Mouse (Mus musculus): ENCODE results near the gene Fosl1.
"Not testable (repeated sequence)": the region's sequence is repeated elsewhere in the genome, so short reads cannot be mapped to it uniquely, and the experiment has no call there.

Gene Fosl1

DNA sequence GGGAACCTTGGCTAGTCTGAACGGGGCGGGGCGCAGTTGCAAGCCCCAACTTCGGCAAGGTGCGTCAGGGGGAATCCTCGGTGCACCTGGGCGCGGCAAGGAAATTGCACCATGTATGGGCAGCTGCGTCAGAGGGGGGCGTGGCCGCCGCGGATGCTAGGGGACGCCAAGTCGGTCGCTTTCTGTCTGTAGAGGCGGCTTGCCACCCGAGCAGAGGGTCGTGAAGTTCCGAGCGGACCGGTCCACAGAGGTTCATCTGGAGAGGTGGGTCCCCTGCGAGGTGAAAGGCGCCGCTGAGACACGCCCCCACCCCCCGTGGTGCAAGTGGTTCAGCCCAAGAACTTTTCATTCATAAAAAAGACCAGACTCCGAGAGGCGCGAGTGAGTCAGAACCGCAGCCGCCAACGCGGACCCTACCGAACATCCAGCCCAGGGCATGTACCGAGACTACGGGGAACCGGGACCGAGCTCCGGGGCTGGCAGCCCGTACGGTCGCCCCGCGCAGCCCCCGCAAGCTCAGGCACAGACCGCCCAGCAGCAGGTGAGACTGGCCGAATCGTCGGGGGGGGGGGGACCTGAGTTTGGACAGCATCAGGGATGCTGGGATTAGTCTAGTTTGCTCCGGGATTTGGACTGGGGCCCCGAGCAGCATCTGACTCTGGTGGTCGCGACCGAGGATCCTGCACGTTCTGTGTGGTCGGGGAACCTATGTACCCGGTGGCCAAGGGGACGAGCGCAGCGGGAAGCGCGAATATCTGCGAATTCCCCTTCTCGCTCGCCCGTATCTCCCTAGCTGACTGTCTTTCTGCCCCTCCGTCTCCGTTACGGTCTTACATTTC lies at the start of gene Fosl1:
Gene Fosl1 (plus strand): TSS at position 33 of the 839 bp plus-strand sequence.
- DNase-seq: peak; percentile 78 to 80

GRCm38 (mm10) chr19:5401073-5401472 lies 46.3 kb upstream of the Fosl1 start:
- DNase-seq: not testable (repeated sequence)

DNA sequence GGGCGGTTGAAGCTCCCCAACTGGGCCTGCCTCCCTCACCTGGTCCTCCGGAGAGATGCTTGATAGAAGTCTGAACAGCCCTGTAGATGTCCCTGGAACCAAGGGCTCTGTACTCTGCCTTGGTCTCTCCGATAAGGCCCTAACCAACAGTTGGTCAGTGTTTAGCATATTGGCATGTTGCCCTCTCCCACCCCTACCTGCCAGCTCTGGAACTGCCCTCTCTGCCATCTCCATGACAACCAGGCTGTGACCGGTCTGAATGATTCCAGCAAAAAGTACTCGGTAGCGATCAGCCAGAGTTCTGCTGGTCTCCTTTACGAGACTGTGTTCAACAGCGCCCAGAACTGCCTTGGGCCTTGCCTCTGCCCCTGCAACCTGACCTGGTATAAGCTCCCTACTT lies 45.1 kb upstream of the Fosl1 start, which contains the start of gene Tsga10ip:
Gene Tsga10ip (minus strand): TSS at position 234 of the 400 bp plus-strand sequence.
- DNase-seq: no peak

DNA sequence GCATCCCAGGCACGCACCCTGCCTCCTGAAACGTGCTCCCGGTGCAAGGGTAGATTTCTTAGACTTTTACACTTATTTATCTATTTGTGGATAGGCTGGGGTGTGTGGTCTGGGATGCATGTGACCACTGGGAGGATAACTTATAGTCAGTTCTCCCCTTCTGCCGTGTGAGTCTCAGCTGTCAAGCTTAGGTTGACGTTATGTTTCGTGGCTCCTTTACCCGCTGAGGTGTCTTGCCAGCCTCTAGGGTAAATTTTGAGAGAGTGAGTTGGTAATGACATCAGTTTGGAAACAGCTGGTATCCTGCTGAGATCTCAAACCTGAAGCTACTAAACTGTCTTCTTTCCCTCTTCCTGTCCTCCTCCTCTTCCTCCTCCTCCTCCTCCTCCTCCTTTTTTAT lies 41.4 kb upstream of the Fosl1 start:
- DNase-seq: no peak

DNA sequence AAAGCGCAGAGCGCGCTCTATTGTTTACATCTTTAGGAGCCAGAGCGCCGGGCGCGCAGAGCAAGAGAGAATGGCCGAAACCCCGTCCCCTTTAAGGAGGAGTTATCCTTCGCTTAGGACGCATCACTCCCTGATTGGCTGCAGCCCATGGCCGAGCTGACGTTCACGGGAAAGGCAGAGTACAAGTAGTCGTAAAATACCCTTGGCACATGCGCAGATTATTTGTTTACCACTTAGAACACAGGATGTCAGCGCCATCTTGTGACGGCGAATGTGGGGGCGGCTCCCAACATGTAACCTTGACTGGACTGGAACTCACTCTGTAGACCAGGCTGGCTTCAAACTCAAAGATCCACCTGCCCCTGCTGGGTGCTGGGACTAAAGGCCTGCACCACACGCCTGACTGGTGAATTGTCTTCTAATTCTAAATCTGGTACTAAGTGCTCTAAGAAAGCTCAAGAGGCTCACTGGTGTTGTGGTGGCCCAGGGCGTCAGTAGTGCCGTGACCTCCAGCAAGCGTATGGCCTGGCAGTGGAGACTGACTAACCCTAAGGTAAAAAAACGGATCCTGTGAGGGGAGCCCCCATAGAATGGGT lies 40.7 kb upstream of the Fosl1 start:
- DNase-seq: peak in 1 of 2 experiments; percentile 72

DNA sequence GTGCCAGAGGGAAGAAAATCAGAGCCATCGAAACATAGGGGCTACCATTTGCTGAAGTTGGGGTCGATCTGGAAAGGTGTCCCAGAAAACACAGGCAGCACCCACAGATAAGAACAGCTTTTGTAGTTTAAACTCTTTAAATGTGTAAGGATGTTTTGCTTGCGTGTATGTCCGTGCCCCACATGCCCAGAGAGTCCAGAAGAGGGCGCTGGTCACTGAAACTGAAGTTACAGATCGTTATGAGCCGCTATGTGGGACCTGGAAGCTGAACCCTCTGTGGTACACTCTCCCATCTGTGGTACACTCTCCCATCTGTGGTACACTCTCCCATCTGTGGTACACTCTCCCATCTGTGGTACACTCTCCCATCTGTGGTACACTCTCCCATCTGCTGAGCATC lies 40.2 kb upstream of the Fosl1 start:
- peak in 1 of 2 experiments; percentile 71 for DNase-seq

- no peak for DNase-seq
Observed at GRCm38 (mm10) chr19:5408057-5409001, 39.0 kb upstream of the Fosl1 start.

DNA sequence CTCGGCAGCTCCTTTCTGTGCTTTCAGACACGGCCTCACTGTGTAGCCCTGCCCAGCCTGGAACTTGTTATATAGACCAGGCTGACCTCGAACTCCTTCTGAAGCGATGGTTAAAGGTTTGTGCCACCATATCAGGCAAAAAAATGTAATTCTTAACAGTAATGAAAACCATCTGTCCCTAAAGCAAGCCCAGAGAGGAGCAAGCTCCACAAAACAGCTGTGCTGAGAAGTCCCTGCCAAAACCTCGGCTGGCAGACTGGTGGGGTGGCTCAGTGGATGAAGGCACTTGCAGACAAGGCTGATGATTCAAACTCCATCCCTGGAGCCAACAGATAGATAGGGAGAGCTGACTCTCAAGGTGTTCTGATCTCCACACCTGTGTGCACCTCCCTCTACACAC lies 38.3 kb upstream of the Fosl1 start:
- peak; percentile 59 to 85 for DNase-seq

GRCm38 (mm10) chr19:5410641-5411040 lies 36.7 kb upstream of the Fosl1 start:
- peak in 1 of 2 experiments; percentile 81 for DNase-seq

DNA sequence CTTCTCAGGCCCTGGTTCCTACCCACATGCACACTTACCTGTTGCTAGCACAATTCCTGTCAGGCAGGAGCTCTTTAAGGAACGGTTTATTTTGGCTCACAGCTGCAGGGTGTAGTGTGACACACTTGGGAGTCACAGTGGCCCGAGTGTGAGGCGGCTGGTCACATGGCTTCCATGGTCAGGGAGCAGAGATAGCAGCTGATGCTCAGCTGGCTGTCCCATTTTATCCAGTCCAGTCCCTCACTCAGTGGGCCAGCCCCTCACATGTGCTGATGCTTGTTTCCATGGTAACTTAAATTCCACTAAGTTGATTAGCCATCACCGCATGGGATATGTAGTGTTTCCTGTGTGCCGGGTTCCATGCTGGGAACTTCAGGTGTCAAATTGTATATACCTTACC lies 35.4 kb upstream of the Fosl1 start:
- no peak for DNase-seq

- DNase-seq: no peak
Observed at GRCm38 (mm10) chr19:5413840-5414239, 33.5 kb upstream of the Fosl1 start.

GRCm38 (mm10) chr19:5414534-5414957 lies 32.8 kb upstream of the Fosl1 start:
- DNase-seq: no peak

- DNase-seq: no peak
Observed at GRCm38 (mm10) chr19:5418750-5419466, 28.4 kb upstream of the Fosl1 start.

DNA sequence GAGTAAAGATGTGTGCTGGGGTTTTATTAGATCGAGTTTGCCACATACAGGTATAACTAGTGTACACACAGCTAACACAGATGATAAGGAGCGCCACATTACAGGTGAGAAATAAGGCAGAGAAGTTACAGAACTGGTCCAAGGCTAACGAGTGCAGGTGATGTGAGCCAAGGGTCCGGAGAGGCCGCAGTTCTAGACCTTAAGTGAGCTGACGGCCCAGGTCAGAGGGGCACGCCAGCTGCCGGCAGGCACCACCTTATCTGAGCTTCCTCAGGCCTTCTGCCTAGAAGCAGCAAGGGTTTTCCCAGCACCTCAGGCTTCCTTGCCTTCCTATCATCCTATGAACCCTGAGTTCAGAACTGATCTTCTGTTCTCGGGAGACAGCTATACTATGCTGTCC lies 27.7 kb upstream of the Fosl1 start:
- DNase-seq: no peak

- no peak for DNase-seq
Observed at GRCm38 (mm10) chr19:5420579-5420978, 26.8 kb upstream of the Fosl1 start.

- no peak for DNase-seq
Observed at GRCm38 (mm10) chr19:5421784-5422183, 25.6 kb upstream of the Fosl1 start.

GRCm38 (mm10) chr19:5422267-5422666 lies 25.1 kb upstream of the Fosl1 start:
- no peak for DNase-seq

- no peak for DNase-seq
Observed at GRCm38 (mm10) chr19:5422895-5423443, 24.4 kb upstream of the Fosl1 start.

DNA sequence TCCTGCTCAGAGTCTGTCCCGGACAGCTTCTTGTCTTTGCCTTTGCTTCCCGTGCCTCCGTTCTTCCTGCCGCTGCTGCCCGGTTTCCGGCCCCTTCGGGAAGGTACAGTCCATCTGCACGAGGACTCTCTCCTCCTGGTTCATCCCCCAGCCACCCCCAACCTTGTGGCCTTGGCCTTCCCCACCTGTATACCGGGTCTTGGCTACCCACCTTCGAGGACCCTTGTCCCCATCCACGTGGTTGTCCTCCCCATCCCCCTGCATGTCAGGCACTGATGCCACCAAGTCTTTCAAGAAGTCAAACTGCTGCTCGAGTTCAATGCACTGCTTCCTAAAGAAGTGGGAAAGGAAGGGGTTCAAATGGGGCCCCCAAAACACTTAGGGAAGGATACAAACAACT lies 23.8 kb upstream of the Fosl1 start:
- no peak for DNase-seq

GRCm38 (mm10) chr19:5424092-5424781 lies 23.1 kb upstream of the Fosl1 start:
- peak; percentile 86 to 93 for DNase-seq
